Mouse (Mus musculus) lung, postnatal 0 days (tissue): ENCODE measurements around the gene Mrpl57.

Experiments
- CTCF ChIP-seq: IDR thresholded peaks from 2 replicates; pipeline ENCODE4 v1.5.1; 2016; ENCODE audit warnings: antibody characterized with exemption, mild to moderate bottlenecking
- EP300 ChIP-seq: IDR thresholded peaks from 2 replicates; pipeline ENCODE4 v1.6.1; 2016; ENCODE audit warnings: antibody characterized with exemption, mild to moderate bottlenecking, control low read depth

GRCm38 (mm10) chr14:57859520-57859919 lies 33.5 kb downstream of the Mrpl57 start:
- TF ChIP-seq CTCF (no peak), EP300 (no peak)
